Mouse (Mus musculus): ENCODE data around the gene Stx6. TPM values are rescaled to one million over a fixed set of nuclear protein-coding genes. Genes with fewer than 3 reads are reported as not detected.

Gene Stx6
- polyA plus RNA-seq, 1 experiment from 2014 or later: 9.0 TPM

- Histone ChIP-seq H3K4me1 (replicated peaks) (no peaks in the 10 kb centered on the region), H3K36me3 (replicated peaks) (no peaks in the 10 kb centered on the region), H3K27me3 (no peaks in the 10 kb centered on the region), H3K9ac (no peak overlapping the region), H3K27ac (replicated peaks) (no peak overlapping the region), H3K4me2 (no peak overlapping the region), H3K4me3 (replicated peaks) (no peak overlapping the region), H3K9me3 (replicated peaks) (no peaks in the 10 kb centered on the region)
- ATAC-seq (ENCODE audit: insufficient read depth): no peak
- WGBS (ENCODE audit: insufficient replicate concordance): 67% methylated on average over 5 of the region's 5 CpGs
These were observed 31.0 kb upstream of the Stx6 start for GRCm38 (mm10) chr1:155127429-155127934.

DNA sequence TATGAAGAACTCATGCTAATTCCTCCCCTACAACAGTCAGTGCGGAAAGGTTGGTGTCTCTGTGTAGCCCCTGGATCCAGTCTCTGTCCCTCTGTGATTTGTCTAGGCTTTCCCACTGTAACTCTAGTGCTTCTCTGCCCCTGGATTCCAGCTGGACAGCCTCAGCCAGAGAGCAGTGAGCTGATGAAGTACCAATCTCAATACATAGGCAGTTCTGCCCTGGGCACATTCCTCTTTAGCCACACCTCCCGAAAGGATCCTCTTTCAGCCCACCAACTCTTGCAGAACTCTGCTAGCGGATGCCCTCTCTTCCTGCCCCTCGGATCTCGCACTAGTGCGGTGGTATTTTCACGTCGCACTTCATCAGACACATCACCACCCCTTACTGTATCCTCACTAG lies 23.6 kb upstream of the Stx6 start:
- no peak overlapping the region for H3K4me3 ChIP-seq (replicated peaks)
- ATAC-seq (ENCODE audit: insufficient read depth): no peak
- H3K4me1 ChIP-seq (replicated peaks): no peaks in the 10 kb centered on the region
- no peak overlapping the region for H3K27ac ChIP-seq (replicated peaks)
- H3K36me3 ChIP-seq (replicated peaks): no peaks in the 10 kb centered on the region
- H3K27me3 ChIP-seq: 0 out of 2 replicates have a peak, but pooled peaks cover 14% of the 10 kb centered on the region
- no peaks in the 10 kb centered on the region for H3K9me3 ChIP-seq (replicated peaks)
- 39% methylated on average over 8 of the region's 8 CpGs for WGBS (ENCODE audit: insufficient replicate concordance)
- no peak overlapping the region for H3K9ac ChIP-seq
- H3K4me2 ChIP-seq: no peak overlapping the region

DNA sequence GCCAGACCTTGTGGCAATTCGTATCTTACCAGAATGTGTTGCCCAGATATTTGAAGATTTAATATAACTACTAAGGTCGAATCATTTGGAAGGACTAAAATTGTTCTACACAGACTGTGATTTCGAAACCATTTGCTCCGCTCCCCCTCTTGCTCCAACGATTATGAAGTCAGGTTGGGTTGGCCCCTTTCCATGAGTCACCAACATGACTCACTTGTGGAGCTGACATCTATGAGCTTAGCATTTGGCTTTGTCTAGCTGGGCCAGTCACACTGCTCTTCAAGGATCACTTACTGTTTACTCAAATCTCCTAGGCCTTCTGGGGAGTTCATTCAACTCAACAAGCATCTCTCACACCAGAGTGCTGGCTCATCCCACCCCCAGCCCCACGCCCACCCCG lies 19.7 kb upstream of the Stx6 start:
- ATAC-seq (ENCODE audit: insufficient read depth): no peak

DNA sequence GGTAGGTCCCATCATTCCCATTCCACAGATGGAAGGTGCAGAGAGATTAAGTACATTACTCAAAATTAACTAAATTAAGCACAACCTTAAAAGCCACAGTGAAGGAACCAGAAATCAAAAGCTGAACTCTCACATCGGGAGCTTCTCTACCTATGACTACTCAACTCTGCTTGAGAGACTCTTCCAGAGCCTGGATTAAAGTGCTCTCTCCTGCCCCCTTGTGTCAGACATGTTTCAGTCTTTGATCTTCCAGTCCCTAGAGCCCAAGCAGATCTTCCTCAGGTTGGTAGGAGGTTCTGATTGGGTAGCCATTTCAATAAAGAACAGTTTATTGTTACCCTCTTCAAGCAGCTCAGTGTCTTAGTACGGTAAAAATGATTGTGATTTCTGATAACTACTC lies 18.4 kb upstream of the Stx6 start:
- no peaks in the 10 kb centered on the region for H3K4me1 ChIP-seq (replicated peaks)
- 32% methylated on average over 2 of the region's 2 CpGs for WGBS (ENCODE audit: insufficient replicate concordance)
- no peak overlapping the region for H3K9ac ChIP-seq
- H3K27ac ChIP-seq (replicated peaks): no peak overlapping the region
- no peak overlapping the region for H3K4me2 ChIP-seq
- no peaks in the 10 kb centered on the region for H3K36me3 ChIP-seq (replicated peaks)
- no peak overlapping the region for H3K4me3 ChIP-seq (replicated peaks)
- H3K9me3 ChIP-seq (replicated peaks): no peaks in the 10 kb centered on the region
- ATAC-seq (ENCODE audit: insufficient read depth): no peak
- H3K27me3 ChIP-seq: 0 out of 2 replicates have a peak, but pooled peaks cover 11% of the 10 kb centered on the region

More for the DNA sequence above, 19.7 kb upstream of the Stx6 start:
- Histone ChIP-seq H3K9me3 (replicated peaks) (no peaks in the 10 kb centered on the region), H3K4me2 (no peak overlapping the region), H3K27me3 (0 out of 2 replicates have a peak, but pooled peaks cover 14% of the 10 kb centered on the region), H3K9ac (no peak overlapping the region), H3K36me3 (replicated peaks) (no peaks in the 10 kb centered on the region), H3K4me1 (replicated peaks) (no peaks in the 10 kb centered on the region), H3K27ac (replicated peaks) (no peak overlapping the region), H3K4me3 (replicated peaks) (no peak overlapping the region)
- WGBS (ENCODE audit: insufficient replicate concordance): 59% methylated on average over 7 of the region's 7 CpGs

DNA sequence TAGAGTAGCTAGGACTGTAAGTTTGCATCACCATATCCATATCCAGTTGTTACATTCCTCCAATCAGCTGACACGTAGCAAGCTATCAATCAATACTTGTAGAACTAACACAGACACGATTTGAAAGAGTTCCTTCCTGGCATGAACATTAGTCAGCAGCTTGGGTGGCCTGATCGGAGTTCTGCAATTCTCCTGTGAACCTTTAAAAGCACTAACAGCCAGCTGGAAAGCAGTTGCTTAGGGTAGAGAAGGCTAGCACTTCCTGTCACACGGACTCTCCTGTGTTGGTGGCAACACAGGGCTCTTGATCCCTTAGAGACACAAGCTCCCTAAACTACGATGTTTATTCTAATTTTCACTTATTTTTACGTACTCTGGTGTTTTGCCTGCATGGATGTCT lies 12.9 kb upstream of the Stx6 start:
- 19% methylated on average over 6 of the region's 6 CpGs for WGBS (ENCODE audit: insufficient replicate concordance)
- Histone ChIP-seq H3K9me3 (replicated peaks) (no peaks in the 10 kb centered on the region), H3K4me1 (replicated peaks) (0 out of 2 replicates have a peak, but pooled peaks cover 5% of the 10 kb centered on the region), H3K36me3 (replicated peaks) (no peaks in the 10 kb centered on the region), H3K4me3 (replicated peaks) (0 out of 2 replicates have a peak overlapping the region, but pooled peaks have one; percentile 41), H3K27me3 (no peaks in the 10 kb centered on the region), H3K27ac (replicated peaks) (no peak overlapping the region), H3K4me2 (peak overlapping the region; percentile 53), H3K9ac (no peak overlapping the region)
- no peak for ATAC-seq (ENCODE audit: insufficient read depth)

DNA sequence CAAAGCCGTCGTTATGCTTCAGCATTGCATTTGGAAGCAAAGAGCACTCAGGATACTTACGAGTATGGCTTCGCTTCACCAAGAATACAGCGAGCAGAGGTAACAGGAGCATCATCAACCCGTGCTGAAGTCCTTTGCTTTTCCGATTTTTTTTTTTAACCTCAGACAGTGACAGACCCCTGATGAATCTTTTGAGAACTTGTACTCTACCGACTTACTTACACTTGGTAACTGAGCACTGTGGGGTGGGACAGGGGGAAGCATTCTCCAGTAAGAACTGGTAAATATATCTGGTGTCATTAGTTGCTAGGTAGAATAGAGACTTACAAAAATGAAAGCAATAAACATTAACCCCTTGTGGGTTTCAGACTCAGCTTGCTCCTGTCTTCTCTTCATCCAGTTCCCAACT lies 11.9 kb upstream of the Stx6 start, which contains the start of gene Mr1:
TSS of gene Mr1 (minus strand) at position 243 of the 409 bp plus-strand sequence.
- ATAC-seq (ENCODE audit: insufficient read depth): no peak
- Histone ChIP-seq H3K27me3 (no peaks in the 10 kb centered on the region), H3K4me1 (replicated peaks) (0 out of 2 replicates have a peak, but pooled peaks cover 5% of the 10 kb centered on the region), H3K9ac (peak within 1 kb of the TSS; percentile 26; the same call in 1 of the 2 replicates), H3K36me3 (replicated peaks) (no peaks in the 10 kb centered on the region), H3K4me3 (replicated peaks) (peak within 1 kb of the TSS; percentile 41), H3K9me3 (replicated peaks) (no peaks in the 10 kb centered on the region), H3K4me2 (peak within 1 kb of the TSS; percentile 53), H3K27ac (replicated peaks) (no peak within 1 kb of the TSS)
- 28% methylated on average over 8 of the region's 8 CpGs for WGBS (ENCODE audit: insufficient replicate concordance)

GRCm38 (mm10) chr1:155147228-155147627 lies 11.3 kb upstream of the Stx6 start:
- 0 out of 2 replicates have a peak, but pooled peaks cover 5% of the 10 kb centered on the region for H3K4me1 ChIP-seq (replicated peaks)
- H3K36me3 ChIP-seq (replicated peaks): no peaks in the 10 kb centered on the region
- H3K27ac ChIP-seq (replicated peaks): no peak overlapping the region
- H3K9me3 ChIP-seq (replicated peaks): no peaks in the 10 kb centered on the region
- no peak overlapping the region for H3K9ac ChIP-seq
- ATAC-seq (ENCODE audit: insufficient read depth): no peak
- H3K4me2 ChIP-seq: no peak overlapping the region
- WGBS (ENCODE audit: insufficient replicate concordance): 65% methylated on average over 2 of the region's 2 CpGs
- no peaks in the 10 kb centered on the region for H3K27me3 ChIP-seq
- no peak overlapping the region for H3K4me3 ChIP-seq (replicated peaks)

- ATAC-seq (ENCODE audit: insufficient read depth): no peak
- 67% methylated on average over 3 of the region's 3 CpGs for WGBS (ENCODE audit: insufficient replicate concordance)
- H3K9ac ChIP-seq: no peak overlapping the region
These were observed 9.1 kb upstream of the Stx6 start for GRCm38 (mm10) chr1:155149403-155149802.

DNA sequence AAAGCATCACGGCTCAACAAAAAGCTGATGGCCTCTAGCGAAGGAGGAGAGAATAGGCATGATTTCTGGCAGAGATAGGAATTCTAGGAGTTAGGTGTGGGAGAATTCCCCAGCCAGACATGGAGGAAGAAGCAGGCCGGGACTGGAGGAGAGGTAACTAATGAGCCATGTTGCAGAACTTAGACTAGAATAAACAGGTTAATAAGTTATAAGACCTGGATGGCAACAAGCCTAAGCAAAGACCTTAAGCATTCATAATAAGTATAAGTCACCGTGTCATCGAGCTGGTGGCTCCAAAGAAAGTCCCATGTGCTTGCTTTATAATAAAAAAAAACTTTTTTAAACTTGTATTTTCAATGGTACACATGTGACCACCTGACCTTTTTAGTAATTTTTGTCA lies 7.7 kb upstream of the Stx6 start:
- ATAC-seq (ENCODE audit: insufficient read depth): no peak
- H3K36me3 ChIP-seq (replicated peaks): no peaks in the 10 kb centered on the region
- 74% methylated on average over 5 of the region's 5 CpGs for WGBS (ENCODE audit: insufficient replicate concordance)

More at GRCm38 (mm10) chr1:155149403-155149802, 9.1 kb upstream of the Stx6 start:
- Histone ChIP-seq H3K4me2 (no peak overlapping the region), H3K4me3 (replicated peaks) (no peak overlapping the region), H3K27me3 (no peaks in the 10 kb centered on the region), H3K36me3 (replicated peaks) (no peaks in the 10 kb centered on the region), H3K27ac (replicated peaks) (no peak overlapping the region), H3K4me1 (replicated peaks) (0 out of 2 replicates have a peak, but pooled peaks cover 5% of the 10 kb centered on the region), H3K9me3 (replicated peaks) (no peaks in the 10 kb centered on the region)

GRCm38 (mm10) chr1:155153906-155154305 lies 4.6 kb upstream of the Stx6 start:
- WGBS (ENCODE audit: insufficient replicate concordance): 48% methylated on average over 4 of the region's 4 CpGs
- Histone ChIP-seq H3K9ac (no peak overlapping the region), H3K4me1 (replicated peaks) (peaks cover 13% of the 10 kb centered on the region), H3K27ac (replicated peaks) (no peak overlapping the region), H3K4me2 (no peak overlapping the region), H3K27me3 (peaks cover 2% of the 10 kb centered on the region; the same call in 1 of the 2 replicates), H3K4me3 (replicated peaks) (no peak overlapping the region), H3K9me3 (replicated peaks) (no peaks in the 10 kb centered on the region), H3K36me3 (replicated peaks) (no peaks in the 10 kb centered on the region)
- ATAC-seq (ENCODE audit: insufficient read depth): no peak

More for the DNA sequence above, 7.7 kb upstream of the Stx6 start:
- Histone ChIP-seq H3K4me2 (no peak overlapping the region), H3K9me3 (replicated peaks) (no peaks in the 10 kb centered on the region), H3K9ac (no peak overlapping the region), H3K27ac (replicated peaks) (no peak overlapping the region), H3K4me3 (replicated peaks) (no peak overlapping the region), H3K4me1 (replicated peaks) (0 out of 2 replicates have a peak, but pooled peaks cover 4% of the 10 kb centered on the region), H3K27me3 (no peaks in the 10 kb centered on the region)

DNA sequence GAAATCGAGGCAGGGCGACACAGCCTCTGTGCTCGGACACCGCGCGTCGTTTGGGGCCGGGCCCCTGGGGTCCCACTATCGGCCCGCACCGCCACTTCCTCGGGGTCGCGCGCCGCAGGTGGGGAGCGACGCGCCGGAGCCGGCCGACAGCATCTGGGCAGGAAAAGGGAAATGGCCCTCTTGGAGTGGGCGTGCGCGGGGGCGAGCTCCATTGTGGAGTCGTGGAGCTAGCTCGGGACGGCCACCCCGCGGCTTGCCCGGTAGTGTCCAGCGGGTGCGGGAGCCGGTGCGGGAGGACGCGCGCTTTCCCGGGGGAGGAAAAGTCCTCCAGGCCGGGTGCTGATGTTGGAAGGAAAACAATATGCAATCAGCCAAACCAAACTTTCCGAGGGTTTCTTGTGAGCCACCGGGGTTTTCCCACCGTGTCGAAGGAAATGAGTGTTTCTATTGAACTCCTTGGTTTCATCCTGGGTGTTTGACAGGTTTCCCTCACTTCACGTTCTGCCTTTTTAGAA lies 512 bp downstream of the Stx6 start:
- peak; percentile 43; the same call in 1 of the 2 replicates for ATAC-seq (ENCODE audit: insufficient read depth)
- Histone ChIP-seq H3K9ac (peak overlapping the region; percentile 75), H3K4me3 (replicated peaks) (peak overlapping the region; percentile 79), H3K27ac (replicated peaks) (0 out of 2 replicates have a peak overlapping the region, but pooled peaks have one; percentile 29), H3K4me2 (peak overlapping the region; percentile 98), H3K27me3 (peaks cover 6% of the 10 kb centered on the region; the same call in 1 of the 2 replicates), H3K36me3 (replicated peaks) (no peaks in the 10 kb centered on the region), H3K9me3 (replicated peaks) (no peaks in the 10 kb centered on the region), H3K4me1 (replicated peaks) (peaks cover 33% of the 10 kb centered on the region)
- WGBS (ENCODE audit: insufficient replicate concordance): under 1% methylated on average over 46 of the region's 46 CpGs
